Mouse (Mus musculus) CH12.LX (cell line): ENCODE results near the gene Cyp2d22.

Experiments used
- MAFK ChIP-seq: IDR thresholded peaks from 2 replicates; pipeline ENCODE4 v1.6.1; 2011; ENCODE audit warnings: low read length, improper control_type of control experiment; ENCODE audit not compliant: insufficient replicate concordance
- USF2 ChIP-seq: conservative IDR thresholded peaks from 2 replicates; pipeline ENCODE4 v1.6.1; 2011; ENCODE audit warnings: low read depth, low read length, improper control_type of control experiment

DNA sequence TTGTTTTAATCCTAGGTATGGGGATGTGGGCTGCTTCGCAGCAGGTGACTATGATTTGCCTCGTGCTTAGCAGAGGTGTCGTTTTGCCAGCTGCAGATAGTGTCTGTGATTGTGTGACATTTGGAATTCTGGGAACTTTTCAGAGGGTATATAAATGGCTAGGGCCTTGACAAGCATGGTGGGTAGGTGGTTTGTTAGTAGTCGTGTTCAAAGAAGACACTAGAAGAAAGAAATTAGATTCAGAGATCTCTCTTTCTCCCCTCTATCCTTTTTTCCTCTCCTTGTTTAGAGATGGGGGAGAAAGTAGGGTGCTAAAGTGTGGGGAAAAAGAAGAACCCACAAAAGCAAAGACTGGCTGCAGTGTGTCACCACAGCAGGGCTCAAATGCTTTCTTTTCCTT lies 11.9 kb downstream of the Cyp2d22 start:
- no peak for TF ChIP-seq USF2
- no peak for TF ChIP-seq MAFK
